In genomic region chr12:112426681-112427080, GRCm38 (mm10) we compare ENCODE assay signal across 22 mouse cellular contexts.
DNase-seq lines count a peak whose midpoint lies in the region; ATAC-seq lines count a peak whose summit lies in the region.
"Had no signal": no experiment of that assay in that cellular context is flagged by ENCODE, and none has a peak within 500 bp of the region (broad histone marks: within the 10 kb centered on the region; RNA-seq: fewer than 3 reads in every experiment).

No protein-coding gene starts in this region.

- no peak overlapping the region for H3K4me3 ChIP-seq in hindbrain, embryonic 11.5 days (ENCODE audit: low read depth, low read length)
- H3K4me3 ChIP-seq in hindbrain, embryonic 14.5 days (replicated peaks; ENCODE audit: low read length) = no peak overlapping the region
- H3K4me3 ChIP-seq: embryonic facial prominence, embryonic 13.5 days; gastrocnemius, adult 2 months; heart, embryonic 10.5 days had no signal

- H3K4me1 ChIP-seq in hindbrain, embryonic 11.5 days (replicated peaks; ENCODE audit: control insufficient read depth, insufficient read depth, low read length) = no peaks in the 10 kb centered on the region
- H3K4me1 ChIP-seq in hindbrain, embryonic 14.5 days (replicated peaks; ENCODE audit: control insufficient read depth, insufficient read depth, low read length) = peaks cover 13% of the 10 kb centered on the region

- H3K27me3 ChIP-seq in hindbrain, embryonic 11.5 days (ENCODE audit: control insufficient read depth, insufficient read depth, low read length) = no peaks in the 10 kb centered on the region
- no peaks in the 10 kb centered on the region for H3K27me3 ChIP-seq in hindbrain, embryonic 14.5 days (ENCODE audit: control insufficient read depth, insufficient read depth, low read length)

- no peaks in the 10 kb centered on the region for H3K9me3 ChIP-seq in hindbrain, embryonic 11.5 days (ENCODE audit: control insufficient read depth, low read length)
- H3K9me3 ChIP-seq in hindbrain, embryonic 14.5 days (ENCODE audit: control insufficient read depth, low read length) = no peaks in the 10 kb centered on the region
- H3K9me3 ChIP-seq: embryonic facial prominence, embryonic 13.5 days; heart, embryonic 10.5 days had no signal

- H3K9ac ChIP-seq in hindbrain, embryonic 11.5 days (ENCODE audit: low read depth, low read length) = no peak overlapping the region
- H3K9ac ChIP-seq in hindbrain, embryonic 14.5 days = no peak overlapping the region
- H3K9ac ChIP-seq: embryonic facial prominence, embryonic 13.5 days had no signal

- DNase-seq in hindbrain, embryonic 11.5 days (ENCODE audit: low spot score) = no peak
- no peak for DNase-seq in hindbrain, embryonic 14.5 days (ENCODE audit: low spot score)
- DNase-seq in left cerebral cortex, adult 18-20 months (ENCODE audit: low spot score in 2 of 2) = peak; percentile 42 to 44
- DNase-seq in left cerebral cortex, adult 8-10 months (ENCODE audit: low spot score in 2 of 2) = no peak
- DNase-seq in 3T3-L1 (ENCODE audit: low read depth, low spot score) = peak; percentile 43
- peak; percentile 78 for DNase-seq in Muller cell, postnatal 12 days (ENCODE audit: inconsistent ontology term)
- no peak for DNase-seq in cerebellum, postnatal 36 days
- DNase-seq: adrenal gland, postnatal 25 days; cerebellum, adult 11 months; cerebellum, adult 8-10 months; gastrocnemius, adult 2 months; gastrocnemius, postnatal 36 days; heart, adult 18-20 months; heart, postnatal 10 days; heart, postnatal 4 days; kidney, adult 8-10 months had no signal

- H3K4me2 ChIP-seq in hindbrain, embryonic 11.5 days (replicated peaks; ENCODE audit: low read depth, low read length) = no peak overlapping the region
- H3K4me2 ChIP-seq in hindbrain, embryonic 14.5 days (replicated peaks) = no peak overlapping the region
- H3K4me2 ChIP-seq: embryonic facial prominence, embryonic 13.5 days had no signal

- no peaks in the 10 kb centered on the region for H3K36me3 ChIP-seq in hindbrain, embryonic 11.5 days (ENCODE audit: control insufficient read depth, insufficient read depth, low read length)
- H3K36me3 ChIP-seq in hindbrain, embryonic 14.5 days (replicated peaks; ENCODE audit: control insufficient read depth, insufficient read depth) = no peaks in the 10 kb centered on the region
- H3K36me3 ChIP-seq: embryonic facial prominence, embryonic 13.5 days; heart, embryonic 10.5 days had no signal

- 84% methylated on average over 9 of the region's 9 CpGs for WGBS in hindbrain, embryonic 11.5 days
- WGBS in hindbrain, embryonic 14.5 days = 75% methylated on average over 9 of the region's 9 CpGs

- ATAC-seq in hindbrain, embryonic 11.5 days (ENCODE audit: low FRiP score) = no peak
- ATAC-seq in hindbrain, embryonic 14.5 days (ENCODE audit: low FRiP score) = no peak
- no peak for ATAC-seq in granulocyte monocyte progenitor cell, adult 5-6 weeks (replicated peaks; ENCODE audit: poor library complexity, severe bottlenecking)
- ATAC-seq: forebrain, embryonic 14.5 days; inflammation-experienced regulatory T-cells, adult 6 months; intestine, postnatal 0 days had no signal

- 0 out of 2 replicates have a peak overlapping the region, but pooled peaks have one; percentile 24 for H3K27ac ChIP-seq in hindbrain, embryonic 11.5 days (ENCODE audit: low read depth, low read length)
- no peak overlapping the region for H3K27ac ChIP-seq in hindbrain, embryonic 14.5 days
- H3K27ac ChIP-seq: embryonic facial prominence, embryonic 13.5 days; gastrocnemius, adult 2 months; heart, embryonic 10.5 days had no signal

Comparison
In these comparisons a context has a peak if more than half of its experiments do, and no peak if none do; other contexts are left out.
1. DNase-seq: peak in left cerebral cortex, adult 18-20 months (2 of 2), 3T3-L1 (single experiment) and Muller cell, postnatal 12 days (single experiment); none in hindbrain, embryonic 11.5 days (single experiment), hindbrain, embryonic 14.5 days (single experiment), left cerebral cortex, adult 8-10 months (0 of 2) and cerebellum, postnatal 36 days (0 of 2).